Mouse (Mus musculus) liver, embryonic 11.5 days (tissue): ENCODE results near the gene Iqcf1. TPM values are rescaled to one million over a fixed set of nuclear protein-coding genes. Genes with fewer than 3 reads are reported as not detected.
A peak's percentile ranks its signal among the peaks of the same experiment; 100 is the strongest.

Experiments
- ATAC-seq: fragments of 200-750 bp; cut with Nextera tagmentation; replicated peaks from 2 replicates; pipeline ENCODE4 v1.8.0; 2017; ENCODE audit warnings: moderate number of reproducible peaks, mild to moderate bottlenecking, moderate TSS enrichment, moderate library complexity; ENCODE audit not compliant: low FRiP score
- DNase-seq: peaks from one replicate; pipeline ENCODE4 v3.0.0-alpha.2; 2017; ENCODE audit warnings: low spot score
- H3K27ac ChIP-seq: fragments of 300-500 bp; sonication (generic); 2 replicates; pipeline ENCODE4 v1.5.1; 2014; ENCODE audit warnings: mild to moderate bottlenecking, low read depth, low read length, control low read depth
- H3K27me3 ChIP-seq: fragments of 300-500 bp; sonication (generic); replicated peaks from 2 replicates; pipeline ENCODE4 v1.6.1; 2014; ENCODE audit warnings: low read length, mixed read lengths; ENCODE audit not compliant: control insufficient read depth, insufficient read depth
- H3K36me3 ChIP-seq: fragments of 300-500 bp; sonication (generic); 2 replicates; pipeline ENCODE4 v1.6.1; 2014; ENCODE audit warnings: mild to moderate bottlenecking, low read length, moderate library complexity, mixed read lengths; ENCODE audit not compliant: control insufficient read depth, insufficient read depth
- H3K4me1 ChIP-seq: fragments of 300-500 bp; sonication (generic); replicated peaks from 2 replicates; pipeline ENCODE4 v1.6.1; 2014; ENCODE audit warnings: low read length, mixed read lengths; ENCODE audit not compliant: control insufficient read depth, insufficient read depth
- H3K4me2 ChIP-seq: fragments of 300-500 bp; sonication (generic); 2 replicates; pipeline ENCODE4 v1.6.1; 2014; ENCODE audit warnings: mild to moderate bottlenecking, control low read depth, moderate library complexity
- H3K4me3 ChIP-seq: fragments of 300-500 bp; sonication (generic); 2 replicates; pipeline ENCODE4 v1.5.1; 2014; ENCODE audit warnings: low read depth, low read length, control low read depth
- H3K9ac ChIP-seq: fragments of 300-500 bp; sonication (generic); 2 replicates; pipeline ENCODE4 v1.6.1; 2014; ENCODE audit warnings: low read depth, low read length, control low read depth
- H3K9me3 ChIP-seq: fragments of 300-500 bp; sonication (generic); 2 replicates; pipeline ENCODE4 v1.6.1; 2016; ENCODE audit warnings: low read length, inconsistent platforms, mixed read lengths; ENCODE audit not compliant: control insufficient read depth
- WGBS: fragments of 180-500 bp; shearing (Covaris S2); extraction: QIAGEN DNeasy Blood & Tissue Kit; methylation state at CpG from one replicate; pipeline ENCODE4 v1.1.7; 2014; 5-methylcytosine and 5-hydroxymethylcytosine counted together
- polyA plus RNA-seq: library from polyadenylated mRNA; unstranded; fragments of >200 nt; fragmentation: Nextera tagmentation; extraction: Ambion mirVana; gene quantifications from 2 replicates; pipeline ENCODE4 v1.2.1, GENCODE M21; 2014

Gene Iqcf1
- not detected in 2 replicates for polyA plus RNA-seq

- H3K4me1 ChIP-seq: no peaks in the 10 kb centered on the region
- DNase-seq: no peak
- H3K9ac ChIP-seq: no peak within 1 kb of the TSS
- no peak within 1 kb of the TSS for H3K4me3 ChIP-seq
- H3K36me3 ChIP-seq: no peaks in the 10 kb centered on the region
- H3K27me3 ChIP-seq: no peaks in the 10 kb centered on the region
- 90% methylated on average over 6 of the region's 6 CpGs for WGBS
- ATAC-seq: no peak
- H3K4me2 ChIP-seq: no peak within 1 kb of the TSS
- H3K9me3 ChIP-seq: no peaks in the 10 kb centered on the region
- H3K27ac ChIP-seq: no peak within 1 kb of the TSS
Observed at GRCm38 (mm10) chr9:106499667-106500066, at the start of gene Iqcf1. Iqcf1 (plus strand) TSS chr9:106499967.

DNA sequence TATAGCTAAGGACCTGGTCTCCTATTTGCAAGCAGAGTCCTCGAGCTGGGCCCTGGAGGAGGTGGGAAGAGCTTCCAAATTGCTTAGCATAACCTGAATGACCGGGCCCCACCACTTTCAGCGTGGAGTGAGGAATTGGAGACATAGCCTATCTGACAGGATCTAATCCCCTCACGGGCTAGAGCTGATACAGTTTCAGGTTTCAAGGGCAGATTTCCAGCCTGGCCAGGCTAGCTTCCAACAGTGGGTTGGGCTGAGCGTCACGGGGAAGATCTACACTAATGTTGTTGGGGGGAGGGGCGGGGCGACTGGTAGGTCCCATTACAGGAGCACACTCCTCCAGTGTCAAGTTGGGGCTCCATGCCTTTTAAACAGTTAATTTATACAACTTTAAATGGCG is 49.1 kb upstream of the Iqcf1 start:
- H3K27ac ChIP-seq: no peak overlapping the region
- no peaks in the 10 kb centered on the region for H3K27me3 ChIP-seq
- peaks cover 63% of the 10 kb centered on the region for H3K4me1 ChIP-seq
- no peaks in the 10 kb centered on the region for H3K9me3 ChIP-seq
- peak overlapping the region; percentile 46 for H3K4me2 ChIP-seq
- ATAC-seq (no peak), DNase-seq (no peak)
- H3K4me3 ChIP-seq: no peak overlapping the region
- no peak overlapping the region for H3K9ac ChIP-seq
- WGBS: 31% methylated on average over 9 of the region's 9 CpGs
- H3K36me3 ChIP-seq: no peaks in the 10 kb centered on the region

DNA sequence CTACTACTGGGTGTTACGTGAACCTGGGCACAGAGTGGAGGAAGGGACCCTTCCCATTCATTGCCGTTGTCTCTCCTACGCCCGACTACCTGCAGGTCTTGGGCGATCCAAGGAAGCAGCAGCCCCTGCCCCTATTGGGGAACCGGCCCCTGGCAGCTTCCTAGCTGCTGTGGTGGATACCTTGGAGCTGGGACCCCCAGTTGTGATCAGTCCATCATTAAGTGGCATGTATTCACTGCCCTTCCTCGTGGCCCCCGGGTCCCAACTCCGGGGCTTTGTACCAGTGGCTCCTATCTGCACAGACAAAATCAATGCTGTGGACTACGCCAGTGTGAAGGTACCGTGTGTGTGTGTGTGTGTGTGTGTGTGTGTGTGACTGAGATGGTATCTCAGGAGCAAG is 48.5 kb upstream of the Iqcf1 start:
- Histone ChIP-seq H3K9me3 (no peaks in the 10 kb centered on the region), H3K27me3 (no peaks in the 10 kb centered on the region), H3K9ac (no peak overlapping the region), H3K36me3 (no peaks in the 10 kb centered on the region), H3K27ac (no peak overlapping the region; the same call in 1 of the 2 replicates), H3K4me3 (no peak overlapping the region), H3K4me2 (peak overlapping the region; percentile 26), H3K4me1 (peaks cover 62% of the 10 kb centered on the region)
- DNase-seq (no peak), ATAC-seq (no peak)
- WGBS: 72% methylated on average over 11 of the region's 11 CpGs

GRCm38 (mm10) chr9:106451899-106452298 is 47.9 kb upstream of the Iqcf1 start:
- no peak for DNase-seq
- no peaks in the 10 kb centered on the region for H3K9me3 ChIP-seq
- H3K4me3 ChIP-seq: no peak overlapping the region
- peaks cover 63% of the 10 kb centered on the region for H3K4me1 ChIP-seq
- H3K27ac ChIP-seq: no peak overlapping the region
- H3K27me3 ChIP-seq: no peaks in the 10 kb centered on the region
- H3K4me2 ChIP-seq: peak overlapping the region; percentile 91
- 49% methylated on average over 2 of the region's 2 CpGs for WGBS
- no peak for ATAC-seq
- H3K36me3 ChIP-seq: no peaks in the 10 kb centered on the region
- H3K9ac ChIP-seq: no peak overlapping the region

DNA sequence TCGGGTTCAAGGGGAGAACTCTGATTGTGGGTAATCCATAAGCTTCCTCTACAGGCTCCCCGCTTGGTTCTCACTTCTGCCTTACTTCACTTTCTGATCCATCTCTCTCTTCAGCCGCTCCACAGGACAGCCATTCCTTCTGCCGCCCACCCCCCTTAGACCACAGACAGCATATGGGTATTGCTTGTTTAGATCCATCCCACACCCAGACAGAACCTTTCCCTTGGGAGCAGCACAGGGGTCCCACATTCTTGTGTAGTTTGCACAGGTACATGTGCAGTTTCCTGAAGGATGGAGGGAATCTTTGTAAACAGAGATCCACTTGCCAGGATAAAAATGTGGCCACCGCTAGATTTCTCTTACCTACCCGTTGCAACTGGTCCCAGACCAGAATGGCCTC is 47.4 kb upstream of the Iqcf1 start:
- peak overlapping the region; percentile 6; the same call in 1 of the 2 replicates for H3K27ac ChIP-seq
- no peaks in the 10 kb centered on the region for H3K9me3 ChIP-seq
- 33% methylated on average over 6 of the region's 6 CpGs for WGBS
- no peak overlapping the region for H3K9ac ChIP-seq
- no peak for DNase-seq
- peak overlapping the region; percentile 75; the same call in 1 of the 2 replicates for H3K4me3 ChIP-seq
- no peaks in the 10 kb centered on the region for H3K36me3 ChIP-seq
- H3K4me1 ChIP-seq: peaks cover 66% of the 10 kb centered on the region
- H3K27me3 ChIP-seq: no peaks in the 10 kb centered on the region
- H3K4me2 ChIP-seq: peak overlapping the region; percentile 91
- ATAC-seq: no peak

- 4% methylated on average over 7 of the region's 7 CpGs for WGBS
- peak; percentile 69 for DNase-seq
- peak; percentile 16; the same call in 1 of the 2 replicates for ATAC-seq
- peak overlapping the region; percentile 83 for H3K27ac ChIP-seq
- H3K27me3 ChIP-seq: no peaks in the 10 kb centered on the region
- no peak overlapping the region; the same call in 1 of the 2 replicates for H3K9ac ChIP-seq
- no peaks in the 10 kb centered on the region for H3K9me3 ChIP-seq
- H3K4me1 ChIP-seq: peaks cover 63% of the 10 kb centered on the region
- peak overlapping the region; percentile 91 for H3K4me2 ChIP-seq
- H3K4me3 ChIP-seq: peak overlapping the region; percentile 75
- no peaks in the 10 kb centered on the region for H3K36me3 ChIP-seq
Observed at GRCm38 (mm10) chr9:106452821-106453220, 46.9 kb upstream of the Iqcf1 start.

DNA sequence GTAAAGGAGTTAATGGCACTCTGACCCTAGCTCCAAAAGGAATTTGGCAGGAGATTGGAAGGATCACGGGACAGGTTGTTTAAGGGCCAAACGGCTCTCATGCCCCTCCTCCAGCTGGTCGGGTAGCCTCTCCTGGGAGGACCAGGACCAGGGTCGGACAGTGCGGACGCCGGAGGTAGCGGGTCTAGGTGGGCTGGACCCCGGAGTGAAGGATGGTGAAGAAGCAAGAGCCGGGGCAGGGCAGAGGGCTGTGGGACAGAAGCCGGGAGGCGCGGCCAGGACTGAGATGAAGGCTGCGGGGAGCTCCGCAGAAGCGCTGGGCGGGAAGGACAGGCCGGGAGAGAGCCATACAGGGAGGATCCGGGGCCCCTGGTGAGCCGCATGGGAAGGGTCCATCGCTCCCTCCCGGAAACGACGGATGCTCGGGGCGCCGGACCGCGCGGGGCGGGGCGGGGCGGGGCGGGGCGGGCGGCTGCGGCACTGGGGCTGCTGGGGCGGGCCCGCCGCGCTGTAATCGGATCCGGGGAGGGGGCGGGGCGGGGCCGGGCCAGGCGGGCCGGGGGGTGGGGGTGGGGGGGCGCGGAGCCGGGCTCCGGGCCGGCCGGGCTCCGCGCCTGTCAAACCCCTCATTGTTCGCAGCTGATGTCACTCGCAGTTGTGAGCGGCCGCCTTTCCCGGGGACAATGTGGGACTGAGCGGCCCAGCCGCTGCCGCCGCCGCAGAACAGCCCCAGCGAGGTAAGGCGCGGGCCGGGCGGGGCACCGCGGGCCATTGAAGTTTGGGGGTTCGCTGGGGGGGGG is 46.3 kb upstream of the Iqcf1 start, which contains the start of gene Pcbp4:
Gene Pcbp4, plus strand, starts transcription at position 21 of the 800 bp plus-strand sequence.
- Histone ChIP-seq H3K27me3 (no peaks in the 10 kb centered on the region), H3K4me3 (peak within 1 kb of the TSS; percentile 75), H3K9ac (peak within 1 kb of the TSS; percentile 73), H3K27ac (peak within 1 kb of the TSS; percentile 83), H3K4me2 (peak within 1 kb of the TSS; percentile 91), H3K36me3 (no peaks in the 10 kb centered on the region), H3K4me1 (peaks cover 59% of the 10 kb centered on the region), H3K9me3 (no peaks in the 10 kb centered on the region)
- peak; percentile 70 for ATAC-seq
- DNase-seq: peak; percentile 81
- WGBS: 2% methylated on average over 55 of the region's 74 CpGs

DNA sequence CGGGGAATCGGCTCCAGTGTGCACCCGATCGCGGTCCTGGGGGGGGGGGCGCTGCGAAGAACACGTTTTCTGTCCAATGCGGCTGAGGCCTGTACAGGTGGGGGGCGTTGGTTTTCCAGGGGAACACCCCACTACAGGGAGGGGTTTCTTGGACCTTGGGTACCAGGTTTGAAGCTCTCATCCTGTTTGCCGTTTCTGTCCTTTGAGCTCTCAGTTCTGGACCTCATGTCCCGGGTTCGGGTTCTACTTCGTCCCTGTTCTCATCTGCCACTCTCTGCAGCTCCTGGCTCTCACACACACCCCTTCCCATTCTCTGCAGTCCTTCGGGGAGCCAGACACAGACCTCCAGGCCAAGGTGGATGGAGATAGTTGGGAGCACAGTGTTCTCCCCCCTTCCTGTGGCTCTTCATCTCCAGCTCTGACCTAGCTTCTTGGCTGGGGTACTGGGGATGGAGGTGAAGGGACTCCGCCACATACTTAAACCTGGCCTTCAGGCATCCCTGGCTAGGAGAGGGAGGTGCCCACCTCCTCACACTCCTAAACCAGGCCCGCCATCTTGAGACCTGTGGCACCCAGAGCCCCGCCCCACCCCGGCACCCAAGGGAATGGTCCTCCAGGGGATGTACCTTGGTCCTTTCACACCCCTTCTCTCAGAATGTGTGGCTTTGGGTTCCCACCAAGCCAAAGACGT is 45.6 kb upstream of the Iqcf1 start:
- DNase-seq: no peak

More for the DNA sequence above, 45.6 kb upstream of the Iqcf1 start:
- Histone ChIP-seq H3K9me3 (no peaks in the 10 kb centered on the region), H3K27ac (peak overlapping the region; percentile 52), H3K27me3 (no peaks in the 10 kb centered on the region), H3K36me3 (no peaks in the 10 kb centered on the region), H3K4me2 (peak overlapping the region; percentile 91), H3K4me3 (peak overlapping the region; percentile 75), H3K9ac (peak overlapping the region; percentile 73), H3K4me1 (peaks cover 53% of the 10 kb centered on the region)
- ATAC-seq: peak; percentile 11
- WGBS: 6% methylated on average over 15 of the region's 20 CpGs
